Mouse (Mus musculus): ENCODE data around the gene 9530068E07Rik. TPM values are rescaled to one million over a fixed set of nuclear protein-coding genes. Genes with fewer than 3 reads are reported as not detected.
A peak's percentile ranks its signal among the peaks of the same experiment; 100 is the strongest.
"Not testable (repeated sequence)": the region's sequence is repeated elsewhere in the genome, so short reads cannot be mapped to it uniquely, and the experiment has no call there.

The 9530068E07Rik gene
- polyA plus RNA-seq, 1 experiment from 2014 or later: 147 TPM

DNA sequence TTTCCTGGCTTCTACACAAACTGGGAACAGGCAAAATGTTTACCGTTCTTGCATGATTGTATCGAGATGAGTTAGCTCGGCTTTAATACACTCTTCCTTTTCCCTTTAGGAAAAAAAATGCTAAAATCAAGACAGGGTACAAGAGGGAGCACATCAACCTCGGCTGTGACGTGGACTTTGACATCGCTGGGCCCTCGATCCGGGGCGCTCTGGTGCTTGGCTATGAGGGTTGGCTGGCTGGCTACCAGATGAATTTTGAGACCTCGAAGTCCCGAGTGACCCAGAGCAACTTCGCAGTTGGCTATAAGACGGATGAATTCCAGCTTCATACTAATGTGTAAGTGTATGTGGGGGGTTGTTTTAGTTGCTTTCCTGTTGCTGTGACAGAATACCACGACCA lies 12.5 kb upstream of the 9530068E07Rik start:
- no peak overlapping the region for H3K4me3 ChIP-seq (replicated peaks)
- no peaks in the 10 kb centered on the region for H3K4me1 ChIP-seq
- no peaks in the 10 kb centered on the region for H3K9me3 ChIP-seq
- ATAC-seq (ENCODE audit: low FRiP score): no peak
- H3K4me2 ChIP-seq: no peak overlapping the region
- H3K27ac ChIP-seq: no peak overlapping the region
- H3K36me3 ChIP-seq (replicated peaks): peaks cover 76% of the 10 kb centered on the region
- no peaks in the 10 kb centered on the region for H3K27me3 ChIP-seq
- no peak overlapping the region for H3K9ac ChIP-seq
- WGBS: 93% methylated on average over 14 of the region's 14 CpGs

DNA sequence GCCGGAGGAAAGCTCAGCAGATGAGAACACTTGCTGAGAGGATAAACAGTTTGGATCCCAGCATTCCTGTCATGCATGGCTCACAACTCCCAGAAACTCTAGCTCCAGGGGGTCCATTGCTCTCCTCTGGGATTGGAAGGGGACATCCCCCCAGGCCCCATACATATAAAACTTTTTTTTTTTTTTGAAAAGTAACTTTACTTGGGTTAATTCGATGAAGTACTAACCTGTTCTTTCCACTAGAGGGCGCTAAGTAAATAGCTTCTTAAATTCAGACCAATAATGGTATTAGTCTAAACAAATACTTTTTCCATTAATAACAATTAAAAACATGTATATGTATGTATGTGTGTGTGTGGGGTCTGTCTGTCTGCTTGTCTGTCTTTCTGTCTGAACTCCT lies 11.6 kb upstream of the 9530068E07Rik start:
- Histone ChIP-seq H3K4me1 (no peaks in the 10 kb centered on the region), H3K4me2 (no peak overlapping the region), H3K9ac (no peak overlapping the region), H3K27me3 (no peaks in the 10 kb centered on the region), H3K9me3 (no peaks in the 10 kb centered on the region), H3K4me3 (replicated peaks) (no peak overlapping the region), H3K27ac (no peak overlapping the region), H3K36me3 (replicated peaks) (peaks cover 72% of the 10 kb centered on the region)
- 55% methylated on average over 3 of the region's 3 CpGs for WGBS
- ATAC-seq (ENCODE audit: low FRiP score): no peak

DNA sequence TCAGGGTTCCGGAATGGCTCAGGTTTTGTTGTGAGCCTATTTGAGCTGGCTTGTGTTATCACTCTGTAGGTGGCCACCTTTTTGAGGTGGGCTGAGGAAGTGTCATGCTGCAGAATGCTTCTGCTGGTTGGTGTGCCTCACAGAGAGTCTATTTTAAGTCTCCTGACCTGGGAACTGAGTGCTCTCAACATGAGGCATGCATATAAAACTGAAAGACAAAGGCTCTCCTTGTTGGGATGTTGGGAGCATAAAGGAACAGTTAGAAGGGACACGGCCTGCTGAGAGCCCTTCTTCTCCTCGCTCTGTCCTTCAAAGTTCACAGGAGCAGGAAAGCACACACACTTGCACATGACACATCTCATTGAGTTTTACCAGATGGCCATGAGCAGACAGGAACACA lies 9.3 kb upstream of the 9530068E07Rik start:
- no peak overlapping the region for H3K4me2 ChIP-seq
- H3K9ac ChIP-seq: no peak overlapping the region
- ATAC-seq (ENCODE audit: low FRiP score): no peak
- no peak overlapping the region for H3K4me3 ChIP-seq (replicated peaks)
- WGBS: 88% methylated on average over 3 of the region's 3 CpGs
- H3K36me3 ChIP-seq (replicated peaks): peaks cover 63% of the 10 kb centered on the region
- H3K27me3 ChIP-seq: no peaks in the 10 kb centered on the region
- H3K27ac ChIP-seq: no peak overlapping the region
- H3K4me1 ChIP-seq: no peaks in the 10 kb centered on the region
- no peaks in the 10 kb centered on the region for H3K9me3 ChIP-seq

DNA sequence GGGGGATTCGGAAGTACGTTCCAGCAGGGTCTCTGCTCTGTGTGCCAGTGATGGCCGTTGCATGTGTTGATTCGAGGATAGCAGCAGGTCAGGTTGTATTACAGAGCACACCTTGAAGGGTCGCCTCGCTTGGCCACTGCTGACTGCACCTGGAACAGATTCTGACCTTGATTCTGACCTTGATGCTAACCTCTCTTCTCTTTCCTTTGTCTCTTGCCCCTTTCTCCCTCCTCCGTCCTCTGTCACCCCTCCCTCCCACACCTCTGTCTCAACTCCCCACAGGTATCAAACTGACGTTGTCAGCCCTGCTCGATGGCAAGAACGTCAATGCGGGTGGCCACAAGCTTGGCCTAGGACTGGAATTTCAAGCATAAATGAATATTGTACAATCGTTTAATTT lies 8.1 kb upstream of the 9530068E07Rik start:
- Histone ChIP-seq H3K9ac (no peak overlapping the region), H3K4me1 (no peaks in the 10 kb centered on the region), H3K4me2 (no peak overlapping the region), H3K27ac (no peak overlapping the region), H3K36me3 (replicated peaks) (peaks cover 63% of the 10 kb centered on the region), H3K9me3 (no peaks in the 10 kb centered on the region), H3K4me3 (replicated peaks) (no peak overlapping the region), H3K27me3 (no peaks in the 10 kb centered on the region)
- WGBS: 95% methylated on average over 12 of the region's 12 CpGs
- no peak for ATAC-seq (ENCODE audit: low FRiP score)

DNA sequence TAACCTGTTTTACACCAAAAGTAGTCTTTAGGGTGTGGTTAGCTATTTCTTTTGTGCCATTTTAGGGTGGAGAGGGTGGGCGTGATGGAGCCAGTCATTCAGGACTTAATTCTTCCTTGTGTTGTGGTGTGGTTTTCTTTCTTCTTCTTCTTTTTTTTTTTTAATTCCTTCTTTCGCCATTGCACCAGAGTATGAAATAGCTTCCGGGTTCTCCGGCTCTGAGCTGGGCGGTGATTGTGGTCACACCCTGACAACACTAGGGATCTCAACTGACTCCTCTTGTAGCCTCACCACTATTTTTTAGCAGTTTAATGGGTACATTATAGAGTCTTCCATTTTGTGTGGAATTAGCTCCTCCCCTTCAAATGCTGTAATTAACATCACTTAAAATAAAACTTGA lies 7.2 kb upstream of the 9530068E07Rik start:
- H3K4me1 ChIP-seq; H3K27me3 ChIP-seq; H3K9ac ChIP-seq; H3K4me2 ChIP-seq; H3K4me3 ChIP-seq (replicated peaks); H3K9me3 ChIP-seq; H3K27ac ChIP-seq; ATAC-seq (ENCODE audit: low FRiP score): not testable (repeated sequence)
- 97% methylated on average over 5 of the region's 5 CpGs for WGBS
- peaks cover 56% of the 10 kb centered on the region for H3K36me3 ChIP-seq (replicated peaks)

DNA sequence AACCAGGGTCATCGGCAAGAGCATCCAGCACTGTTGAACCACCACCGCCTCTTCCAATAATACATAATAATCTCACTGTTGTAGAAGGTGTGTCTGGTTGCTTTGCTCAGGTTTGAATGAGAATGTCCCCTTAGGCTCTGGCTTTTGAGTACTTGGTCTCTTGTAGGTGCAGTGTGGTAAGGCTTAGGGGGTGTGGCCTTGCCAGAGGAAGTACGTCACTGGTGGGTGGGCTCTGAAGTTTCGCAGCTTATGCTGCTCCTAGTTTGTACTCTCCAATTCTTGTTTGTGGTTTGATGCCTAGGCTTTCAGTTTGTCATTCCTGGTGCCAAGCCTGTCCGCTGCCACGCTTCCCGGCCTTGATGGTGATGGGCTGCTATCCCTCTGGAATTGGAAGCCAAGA lies 6.3 kb upstream of the 9530068E07Rik start:
- H3K9me3 ChIP-seq: no peaks in the 10 kb centered on the region
- H3K9ac ChIP-seq: no peak overlapping the region
- no peak overlapping the region for H3K4me2 ChIP-seq
- H3K36me3 ChIP-seq (replicated peaks): peaks cover 48% of the 10 kb centered on the region
- no peaks in the 10 kb centered on the region for H3K4me1 ChIP-seq
- no peak overlapping the region for H3K27ac ChIP-seq
- H3K4me3 ChIP-seq (replicated peaks): no peak overlapping the region
- 86% methylated on average over 7 of the region's 7 CpGs for WGBS
- no peaks in the 10 kb centered on the region for H3K27me3 ChIP-seq
- no peak for ATAC-seq (ENCODE audit: low FRiP score)

DNA sequence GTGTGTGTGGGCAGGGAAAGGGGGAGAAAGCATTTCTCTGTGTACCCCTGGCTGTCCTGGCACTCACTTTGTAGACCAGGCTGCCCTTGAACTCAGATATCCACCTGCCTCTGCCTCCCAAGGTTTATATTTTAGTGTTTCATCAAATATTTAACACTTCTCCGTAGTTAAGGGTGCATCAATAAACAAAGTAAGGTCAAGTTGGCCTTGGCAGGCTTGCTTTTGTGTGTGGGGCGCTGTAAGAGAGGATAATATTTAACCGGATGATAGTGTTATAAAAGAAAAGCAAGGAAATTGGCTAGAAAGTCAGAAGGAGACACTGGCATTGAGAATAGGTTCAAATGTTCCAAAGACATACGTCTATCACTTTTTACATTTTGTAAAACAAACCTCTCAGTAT lies 1.7 kb upstream of the 9530068E07Rik start:
- no peaks in the 10 kb centered on the region for H3K9me3 ChIP-seq
- peaks cover 18% of the 10 kb centered on the region; the same call in 1 of the 2 replicates for H3K4me1 ChIP-seq
- H3K27ac ChIP-seq: no peak overlapping the region
- WGBS: 77% methylated on average over 4 of the region's 4 CpGs
- no peak overlapping the region for H3K4me3 ChIP-seq (replicated peaks)
- no peak overlapping the region for H3K4me2 ChIP-seq
- H3K27me3 ChIP-seq: no peaks in the 10 kb centered on the region
- H3K36me3 ChIP-seq (replicated peaks): peaks cover 7% of the 10 kb centered on the region
- ATAC-seq (ENCODE audit: low FRiP score): no peak
- no peak overlapping the region for H3K9ac ChIP-seq

DNA sequence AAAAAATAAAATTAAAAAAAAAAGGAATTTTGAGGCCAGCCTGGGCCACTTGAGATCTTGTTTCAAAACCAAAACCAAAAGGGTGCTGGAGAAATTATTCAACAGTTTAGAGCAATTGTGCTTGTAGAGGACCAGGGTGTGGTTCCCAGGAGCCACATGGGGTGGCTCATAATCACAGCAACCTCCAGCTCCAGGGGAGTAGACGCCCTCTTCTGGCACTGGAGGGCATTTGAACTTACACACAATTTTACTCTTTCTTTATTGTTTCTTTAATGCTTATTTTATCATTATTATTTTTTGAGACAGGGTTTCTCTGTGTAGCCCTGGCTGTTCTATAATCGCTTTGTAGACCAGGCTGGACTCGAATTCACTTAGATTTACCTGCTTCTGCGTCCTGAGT lies 885 bp upstream of the 9530068E07Rik start:
- Histone ChIP-seq H3K27me3 (no peaks in the 10 kb centered on the region), H3K4me1 (peaks cover 21% of the 10 kb centered on the region; the same call in 1 of the 2 replicates), H3K27ac (no peak overlapping the region), H3K36me3 (replicated peaks) (no peaks in the 10 kb centered on the region), H3K4me3 (replicated peaks) (no peak overlapping the region), H3K4me2 (peak overlapping the region; percentile 57), H3K9me3 (no peaks in the 10 kb centered on the region), H3K9ac (no peak overlapping the region)
- ATAC-seq (ENCODE audit: low FRiP score): no peak
- 39% methylated on average over 4 of the region's 4 CpGs for WGBS

DNA sequence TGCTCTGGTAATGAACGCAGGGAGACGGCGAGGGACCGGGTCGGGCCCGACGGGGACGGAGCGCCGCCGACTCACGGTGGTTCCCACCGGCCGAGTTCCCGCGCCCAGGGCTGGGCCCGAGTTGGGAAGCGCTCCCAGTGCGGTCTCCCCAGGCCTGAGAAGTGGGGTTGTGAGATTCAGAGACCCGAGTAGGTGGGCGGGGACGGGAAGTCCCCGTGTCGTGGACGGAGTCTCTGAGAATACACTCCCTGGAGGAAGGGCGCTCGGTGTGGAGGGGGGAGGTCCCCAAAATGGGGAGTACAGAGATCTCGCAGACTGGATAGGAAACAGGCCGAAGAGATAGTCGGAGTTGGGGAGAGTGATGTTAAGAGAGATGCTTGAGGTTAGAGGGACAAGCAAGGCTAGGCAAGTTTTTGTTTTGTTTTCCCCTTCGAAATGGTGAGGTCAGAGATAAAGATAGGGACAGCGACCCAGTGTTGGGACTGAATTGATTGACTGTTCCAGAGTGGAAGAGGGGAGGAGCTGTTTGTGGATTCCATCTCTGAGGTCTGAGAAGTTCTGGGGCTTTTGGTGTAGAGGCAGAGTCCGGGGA lies 465 bp downstream of the 9530068E07Rik start:
- Histone ChIP-seq H3K27me3 (no peaks in the 10 kb centered on the region), H3K4me3 (replicated peaks) (peak overlapping the region; percentile 91), H3K4me2 (peak overlapping the region; percentile 65), H3K4me1 (peaks cover 21% of the 10 kb centered on the region; the same call in 1 of the 2 replicates), H3K9ac (peak overlapping the region; percentile 94), H3K36me3 (replicated peaks) (no peaks in the 10 kb centered on the region), H3K27ac (peak overlapping the region; percentile 92), H3K9me3 (no peaks in the 10 kb centered on the region)
- peak; percentile 87 for ATAC-seq (ENCODE audit: low FRiP score)
- under 1% methylated on average over 33 of the region's 33 CpGs for WGBS

DNA sequence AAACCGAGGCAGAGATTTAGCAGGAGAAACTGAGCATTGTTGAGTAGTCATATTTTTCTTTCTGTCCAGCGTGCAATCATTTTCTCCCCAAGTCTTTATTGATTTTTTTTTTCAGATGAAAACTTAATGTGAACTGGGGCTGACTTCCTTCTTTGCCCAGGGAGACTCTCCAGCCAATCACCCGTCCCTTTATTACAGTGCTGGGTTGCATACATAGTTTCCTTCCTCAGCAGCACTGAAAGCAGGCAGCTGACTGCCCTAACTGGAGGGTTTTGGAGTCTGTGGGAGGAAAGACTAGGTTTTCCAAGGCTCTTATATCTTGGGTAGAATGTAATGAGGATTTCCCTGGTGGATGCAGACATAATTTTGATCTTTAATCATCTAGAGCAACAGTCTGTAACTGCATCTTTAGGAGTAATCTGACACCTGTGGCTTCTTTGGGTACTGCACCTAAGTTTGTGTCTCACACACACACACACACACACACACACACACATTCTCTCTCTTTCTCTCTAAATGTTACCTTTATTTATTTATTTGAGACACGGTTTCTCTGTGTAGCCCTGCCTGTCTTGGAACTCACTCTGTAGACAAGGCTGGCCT lies 1.3 kb downstream of the 9530068E07Rik start:
- no peaks in the 10 kb centered on the region for H3K27me3 ChIP-seq
- peak overlapping the region; percentile 91 for H3K4me3 ChIP-seq (replicated peaks)
- 0 out of 2 replicates have a peak, but pooled peaks cover 2% of the 10 kb centered on the region for H3K36me3 ChIP-seq (replicated peaks)
- no peaks in the 10 kb centered on the region for H3K9me3 ChIP-seq
- H3K9ac ChIP-seq: peak overlapping the region; percentile 94
- H3K27ac ChIP-seq: peak overlapping the region; percentile 92; the same call in 1 of the 2 replicates
- WGBS: 87% methylated on average over 4 of the region's 4 CpGs
- no peak for ATAC-seq (ENCODE audit: low FRiP score)
- H3K4me1 ChIP-seq: peaks cover 21% of the 10 kb centered on the region; the same call in 1 of the 2 replicates
- peak overlapping the region; percentile 65 for H3K4me2 ChIP-seq

DNA sequence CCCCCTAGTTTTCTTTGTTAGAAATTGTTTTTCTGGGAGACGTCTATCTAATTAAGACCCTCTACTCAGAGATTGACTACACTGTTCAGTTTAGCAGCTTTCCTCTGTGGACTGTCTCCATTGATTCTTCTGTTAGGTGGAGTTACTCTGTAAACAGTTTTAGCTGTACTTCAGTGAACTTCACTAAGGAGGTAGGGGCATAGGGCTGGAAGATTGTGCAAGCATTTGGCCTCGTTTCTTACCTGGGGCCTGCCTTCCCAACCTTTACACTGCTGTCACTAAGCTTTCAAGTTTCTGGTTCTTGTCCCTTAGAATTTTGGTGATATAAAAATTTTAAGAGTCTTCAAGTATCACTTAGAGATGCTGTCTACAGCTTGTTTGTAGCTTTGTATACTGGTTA lies 5.2 kb downstream of the 9530068E07Rik start:
- Histone ChIP-seq H3K9me3 (no peaks in the 10 kb centered on the region), H3K9ac (no peak overlapping the region), H3K27ac (no peak overlapping the region), H3K4me1 (peaks cover 17% of the 10 kb centered on the region; the same call in 1 of the 2 replicates), H3K4me3 (replicated peaks) (no peak overlapping the region), H3K4me2 (no peak overlapping the region), H3K36me3 (replicated peaks) (peaks cover 29% of the 10 kb centered on the region), H3K27me3 (no peaks in the 10 kb centered on the region)
- WGBS: 70% methylated on average over 2 of the region's 2 CpGs
- no peak for ATAC-seq (ENCODE audit: low FRiP score)

DNA sequence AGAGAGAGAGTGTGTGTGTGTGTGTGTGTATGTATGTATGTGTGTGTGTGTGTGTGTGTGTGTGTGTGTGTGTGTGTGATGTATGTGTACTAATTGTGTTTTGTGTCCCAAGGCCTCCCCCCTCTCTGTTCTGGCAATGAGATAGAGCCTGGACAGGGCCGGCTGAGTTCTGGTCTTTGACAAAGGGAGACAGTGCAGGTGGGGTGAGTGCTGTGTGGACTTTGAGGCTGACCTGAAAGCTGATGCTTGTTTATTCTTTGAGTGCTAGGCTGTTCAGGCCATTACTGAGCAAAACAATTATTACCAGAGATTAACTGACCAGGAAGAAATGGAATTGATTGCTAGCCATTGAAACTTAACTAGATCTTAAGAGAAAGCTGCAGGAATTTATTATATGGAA lies 6.3 kb downstream of the 9530068E07Rik start:
- no peak for ATAC-seq (ENCODE audit: low FRiP score)

DNA sequence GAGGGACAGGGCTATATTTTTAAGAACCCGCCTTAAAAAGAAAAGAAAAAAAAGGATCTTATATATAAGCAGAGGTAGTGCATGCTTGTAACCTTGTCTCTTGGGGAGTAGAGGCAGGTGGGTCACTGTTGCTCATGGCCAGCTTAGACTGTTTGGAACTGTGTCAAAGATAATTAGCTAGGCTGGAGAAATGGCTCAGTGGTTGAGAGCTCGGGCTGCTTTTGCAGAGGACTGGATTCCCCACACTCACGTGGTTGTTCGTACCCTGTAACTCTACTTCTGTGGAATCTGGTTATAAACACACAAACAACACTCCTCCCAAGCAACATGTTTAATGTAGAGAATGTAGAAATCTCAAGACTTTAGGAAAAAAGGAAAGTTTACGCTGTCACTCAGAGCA lies 8.0 kb downstream of the 9530068E07Rik start:
- Histone ChIP-seq H3K4me2 (no peak overlapping the region), H3K9ac (no peak overlapping the region), H3K36me3 (replicated peaks) (peaks cover 55% of the 10 kb centered on the region), H3K27me3 (no peaks in the 10 kb centered on the region), H3K27ac (no peak overlapping the region), H3K9me3 (no peaks in the 10 kb centered on the region), H3K4me1 (0 out of 2 replicates have a peak, but pooled peaks cover 2% of the 10 kb centered on the region), H3K4me3 (replicated peaks) (no peak overlapping the region)
- 90% methylated on average over 5 of the region's 5 CpGs for WGBS
- no peak for ATAC-seq (ENCODE audit: low FRiP score)

More for the DNA sequence above, 6.3 kb downstream of the 9530068E07Rik start:
- no peaks in the 10 kb centered on the region for H3K27me3 ChIP-seq
- no peak overlapping the region for H3K4me2 ChIP-seq
- H3K4me1 ChIP-seq: peaks cover 11% of the 10 kb centered on the region; the same call in 1 of the 2 replicates
- peaks cover 40% of the 10 kb centered on the region for H3K36me3 ChIP-seq (replicated peaks)
- H3K9ac ChIP-seq: no peak overlapping the region
- H3K9me3 ChIP-seq: no peaks in the 10 kb centered on the region
- 60% methylated on average over 1 of the region's 1 CpGs for WGBS
- H3K27ac ChIP-seq: no peak overlapping the region
- H3K4me3 ChIP-seq (replicated peaks): no peak overlapping the region

Data from forebrain, embryonic 12.5 days (tissue).